Mouse (Mus musculus): ENCODE results near the gene Gpr157. TPM values are rescaled to one million over a fixed set of nuclear protein-coding genes. Genes with fewer than 3 reads are reported as not detected.

Gene Gpr157
- total RNA-seq, 2 experiments from 2014 or later: 1.1 to 1.4 TPM

DNA sequence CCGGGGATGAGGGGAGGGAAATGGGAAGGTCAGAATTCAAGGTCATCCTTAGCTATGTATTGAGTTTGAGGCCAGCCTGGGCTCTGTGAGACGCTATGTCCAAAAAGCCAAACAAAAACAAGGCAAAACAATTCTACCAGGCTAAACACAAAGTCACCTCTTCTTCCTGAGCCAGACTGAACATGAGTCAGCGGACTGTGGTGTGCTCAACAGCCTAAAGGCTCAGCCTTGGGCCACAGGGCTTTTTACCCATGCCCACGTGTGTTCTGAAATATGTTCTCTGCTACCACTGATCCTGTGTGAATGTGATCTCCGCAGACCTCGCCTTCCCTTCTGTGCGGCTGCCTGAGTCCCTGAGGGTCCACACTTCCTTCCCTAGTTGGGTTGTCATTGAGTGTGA, 31.0 kb upstream of the Gpr157 start:
- Histone ChIP-seq H3K27ac (no peak overlapping the region), H3K4me3 (no peak overlapping the region)
- DNase-seq (ENCODE audit: low spot score in 2 of 2): no peak
- TF ChIP-seq CTCF (conservative IDR thresholded peaks at IDR 0.05): no peak

DNA sequence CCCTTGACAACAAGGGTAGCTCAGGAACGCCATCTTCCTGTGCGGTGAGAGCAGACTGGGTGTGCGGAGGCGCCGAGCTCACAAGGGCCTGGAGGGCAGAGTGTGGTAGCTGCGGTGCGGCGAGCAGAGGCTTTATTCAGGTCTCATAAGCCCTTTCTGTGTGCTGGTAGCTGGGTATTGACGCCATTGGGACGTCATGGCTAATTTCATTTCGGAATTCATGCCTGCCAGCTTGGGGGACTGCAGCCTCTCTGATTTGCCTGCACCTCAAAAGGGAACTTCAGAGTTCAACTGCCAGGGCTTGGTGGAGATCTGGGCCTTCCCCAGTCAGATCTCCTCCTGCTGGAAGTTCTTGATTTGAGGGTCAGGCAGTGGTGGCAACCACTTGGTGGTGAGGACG, 29.4 kb upstream of the Gpr157 start:
- no peak for DNase-seq (ENCODE audit: low spot score in 2 of 2)
- TF ChIP-seq CTCF (conservative IDR thresholded peaks at IDR 0.05): no peak
- no peak overlapping the region for H3K27ac ChIP-seq
- no peak overlapping the region for H3K4me3 ChIP-seq

DNA sequence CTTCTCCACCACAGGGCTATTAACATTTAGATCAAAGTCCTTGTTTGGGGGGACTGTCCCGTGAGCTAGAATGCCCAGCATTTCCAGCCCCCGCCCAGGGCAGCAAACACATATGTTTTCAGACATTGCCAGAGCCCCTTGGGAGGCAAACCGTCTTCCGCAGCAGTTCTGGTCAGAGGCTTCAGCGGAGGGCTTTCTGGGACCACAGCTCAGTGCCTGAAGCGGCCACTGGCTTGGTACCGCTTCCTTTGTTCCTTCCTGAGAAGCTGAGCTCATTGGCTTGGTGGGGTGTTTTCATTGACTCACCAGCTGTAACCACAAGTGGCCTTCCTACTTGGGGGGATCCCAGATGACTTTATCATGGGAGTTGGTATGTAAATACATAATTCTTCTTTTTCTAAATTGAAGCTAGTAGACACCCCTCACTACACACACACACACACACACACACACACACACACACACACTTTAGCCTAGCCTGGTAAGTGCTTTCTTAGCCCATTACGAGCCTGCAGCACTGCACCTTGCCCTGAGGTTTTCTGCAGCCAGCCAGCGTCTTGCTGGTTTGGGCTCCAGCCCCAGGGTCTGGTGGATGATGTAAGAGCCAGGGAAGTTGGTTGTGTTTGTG, 27.2 kb upstream of the Gpr157 start:
- no peak for TF ChIP-seq CTCF (conservative IDR thresholded peaks at IDR 0.05)
- Histone ChIP-seq H3K27ac (no peak overlapping the region), H3K4me3 (no peak overlapping the region)
- no peak for DNase-seq (ENCODE audit: low spot score in 2 of 2)

DNA sequence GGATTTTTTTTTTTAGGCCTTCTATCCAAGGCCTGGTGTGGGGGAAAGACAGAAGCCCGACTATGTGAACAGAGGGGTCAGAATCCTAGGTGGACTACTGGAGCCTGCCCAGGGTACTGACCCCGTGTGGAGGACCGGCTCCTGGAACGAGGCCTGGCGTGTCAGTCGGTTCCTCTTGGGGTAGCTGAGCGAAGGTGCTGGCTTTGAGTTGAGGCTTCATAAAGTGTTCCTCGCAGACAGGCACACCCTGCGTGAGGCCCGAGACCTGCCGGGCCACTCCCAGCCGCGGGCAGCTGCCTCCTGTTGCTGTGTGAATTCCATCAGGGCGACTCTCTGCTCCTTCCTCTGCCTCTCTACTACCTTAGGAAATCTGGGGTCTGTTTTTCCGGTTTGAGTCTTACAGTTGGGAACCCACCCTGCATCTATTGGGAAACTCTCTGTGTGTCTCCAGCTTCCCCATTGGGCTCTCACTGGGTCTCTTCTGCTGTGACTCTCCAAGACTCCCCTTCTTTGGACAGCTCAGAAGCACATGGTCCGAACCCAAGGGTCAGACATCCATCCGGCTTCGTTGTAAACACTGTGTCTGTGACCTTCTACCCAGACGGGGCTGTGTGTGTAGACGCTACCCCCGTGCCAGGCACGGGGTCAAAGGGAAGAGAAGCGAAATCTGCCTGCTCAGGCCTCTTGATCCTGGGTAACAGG, 26.5 kb upstream of the Gpr157 start:
- Histone ChIP-seq H3K27ac (no peak overlapping the region), H3K4me3 (no peak overlapping the region)
- DNase-seq (ENCODE audit: low spot score in 2 of 2): no peak
- TF ChIP-seq CTCF (conservative IDR thresholded peaks at IDR 0.05): no peak

DNA sequence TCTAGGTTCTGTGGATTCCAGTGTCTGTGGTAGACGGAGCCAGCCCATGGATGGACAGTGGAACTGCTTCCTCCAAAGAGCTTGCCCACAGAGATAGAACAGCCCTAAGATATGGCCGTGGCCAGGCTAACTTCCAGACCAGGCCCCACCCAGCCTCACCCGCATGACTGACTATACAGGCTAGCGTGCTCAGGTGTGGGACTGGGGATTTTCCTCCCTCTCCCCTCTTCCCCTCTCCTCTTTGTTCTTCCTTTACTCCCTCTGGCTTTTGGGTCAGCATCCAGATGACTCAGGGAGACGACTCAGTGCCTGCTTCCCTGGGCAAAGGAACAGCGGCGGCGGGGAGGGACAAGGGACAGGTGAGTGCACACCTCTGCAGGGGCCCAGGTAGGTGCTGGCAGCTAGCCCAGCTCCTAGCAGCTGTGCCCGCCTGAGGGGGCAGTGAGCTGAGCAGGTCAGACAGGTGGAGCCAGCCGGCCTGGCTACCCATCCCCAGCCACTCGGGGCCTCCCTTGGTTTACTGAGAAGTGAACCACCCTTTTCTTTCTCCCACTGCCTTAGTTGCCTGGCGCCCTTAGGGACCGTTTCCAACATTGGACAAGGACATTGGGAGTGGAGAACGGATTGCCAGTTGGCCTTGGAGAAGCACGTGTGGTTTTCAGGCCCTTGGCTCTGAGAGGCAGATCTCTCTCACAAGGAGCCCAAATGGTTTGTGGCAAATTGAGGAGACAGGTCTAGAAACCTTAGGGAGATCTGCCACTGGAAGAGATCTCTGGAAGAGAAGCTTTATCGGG, 25.5 kb upstream of the Gpr157 start:
- no peak overlapping the region for H3K27ac ChIP-seq
- no peak for TF ChIP-seq CTCF (conservative IDR thresholded peaks at IDR 0.05)
- no peak overlapping the region for H3K4me3 ChIP-seq
- DNase-seq (ENCODE audit: low spot score in 2 of 2): no peak

DNA sequence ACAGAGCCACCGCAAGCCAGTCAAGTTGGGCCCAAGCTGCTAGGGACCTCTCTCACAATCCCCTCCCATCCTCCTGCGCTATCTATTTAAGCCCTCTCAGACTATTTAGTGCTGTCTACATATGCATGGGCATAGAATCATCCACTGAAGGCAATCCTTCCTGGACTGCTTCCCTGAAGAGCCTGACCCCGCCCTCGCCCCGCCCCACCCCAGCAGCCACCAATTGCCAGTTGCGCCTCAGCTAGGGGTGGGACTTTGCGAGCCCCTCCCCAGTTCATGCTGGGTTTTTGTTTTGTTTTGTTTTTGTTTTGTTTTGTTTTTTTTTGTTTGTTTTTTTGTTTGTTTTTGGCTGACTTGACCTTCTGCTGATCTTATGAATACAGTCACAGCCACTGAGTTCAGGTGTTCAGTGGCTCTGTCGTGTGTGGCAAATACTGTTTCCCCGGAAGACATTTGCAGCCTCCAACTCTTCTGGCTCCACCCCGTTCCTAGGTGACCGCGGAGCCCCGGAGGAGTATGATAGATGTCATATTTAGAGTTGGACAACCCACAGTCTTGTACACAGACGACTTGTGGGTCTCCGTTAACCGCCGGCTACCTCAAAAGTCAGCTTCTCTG, 20.4 kb upstream of the Gpr157 start:
- no peak for TF ChIP-seq CTCF (conservative IDR thresholded peaks at IDR 0.05)
- Histone ChIP-seq H3K27ac (no peak overlapping the region), H3K4me3 (no peak overlapping the region)
- no peak for DNase-seq (ENCODE audit: low spot score in 2 of 2)

DNA sequence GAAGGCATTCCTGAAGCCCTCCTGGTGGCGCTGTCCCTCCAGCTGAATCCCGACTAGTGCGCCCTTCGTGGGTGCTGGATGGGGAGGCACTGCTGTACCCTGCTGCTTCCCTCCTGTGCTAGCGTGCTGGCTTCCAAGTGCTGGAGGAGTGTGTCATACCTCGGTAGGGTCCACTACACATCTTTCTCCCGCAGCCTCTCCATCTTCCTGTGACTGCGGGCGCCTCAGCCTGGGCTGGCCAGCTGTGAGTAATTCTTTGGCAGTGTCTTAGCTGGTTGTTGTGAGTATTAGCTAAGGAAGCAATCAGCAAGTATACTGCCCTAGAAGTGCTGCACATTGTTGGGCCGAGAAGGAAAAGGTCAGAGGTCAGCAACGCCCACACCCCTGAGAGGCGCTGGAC, 18.9 kb upstream of the Gpr157 start:
- no peak for TF ChIP-seq CTCF (conservative IDR thresholded peaks at IDR 0.05)
- no peak for DNase-seq (ENCODE audit: low spot score in 2 of 2)
- no peak overlapping the region for H3K4me3 ChIP-seq

DNA sequence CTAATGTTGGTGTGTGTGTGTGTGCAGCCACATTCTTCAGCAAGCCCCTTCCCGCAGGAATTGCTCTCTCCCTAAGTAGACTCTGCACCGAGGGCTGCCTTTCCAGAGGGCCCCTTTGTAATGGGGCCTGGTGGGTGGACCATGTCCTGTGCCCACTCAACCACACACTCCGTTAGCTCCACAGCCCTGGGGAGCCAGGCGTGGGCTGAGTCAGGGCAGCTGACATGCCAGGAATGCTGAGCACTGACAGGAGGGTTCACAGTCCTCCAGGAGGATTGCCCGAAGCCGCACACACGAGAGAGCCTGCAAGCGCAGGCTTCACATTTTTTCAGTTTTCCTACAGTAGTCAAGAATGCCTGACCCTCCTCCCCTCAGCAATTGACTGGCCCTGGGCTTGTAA, 17.0 kb upstream of the Gpr157 start:
- TF ChIP-seq CTCF (conservative IDR thresholded peaks at IDR 0.05): no peak
- no peak overlapping the region for H3K27ac ChIP-seq
- no peak overlapping the region for H3K4me3 ChIP-seq
- no peak for DNase-seq (ENCODE audit: low spot score in 2 of 2)

More for the DNA sequence above, 18.9 kb upstream of the Gpr157 start:
- H3K27ac ChIP-seq: no peak overlapping the region

DNA sequence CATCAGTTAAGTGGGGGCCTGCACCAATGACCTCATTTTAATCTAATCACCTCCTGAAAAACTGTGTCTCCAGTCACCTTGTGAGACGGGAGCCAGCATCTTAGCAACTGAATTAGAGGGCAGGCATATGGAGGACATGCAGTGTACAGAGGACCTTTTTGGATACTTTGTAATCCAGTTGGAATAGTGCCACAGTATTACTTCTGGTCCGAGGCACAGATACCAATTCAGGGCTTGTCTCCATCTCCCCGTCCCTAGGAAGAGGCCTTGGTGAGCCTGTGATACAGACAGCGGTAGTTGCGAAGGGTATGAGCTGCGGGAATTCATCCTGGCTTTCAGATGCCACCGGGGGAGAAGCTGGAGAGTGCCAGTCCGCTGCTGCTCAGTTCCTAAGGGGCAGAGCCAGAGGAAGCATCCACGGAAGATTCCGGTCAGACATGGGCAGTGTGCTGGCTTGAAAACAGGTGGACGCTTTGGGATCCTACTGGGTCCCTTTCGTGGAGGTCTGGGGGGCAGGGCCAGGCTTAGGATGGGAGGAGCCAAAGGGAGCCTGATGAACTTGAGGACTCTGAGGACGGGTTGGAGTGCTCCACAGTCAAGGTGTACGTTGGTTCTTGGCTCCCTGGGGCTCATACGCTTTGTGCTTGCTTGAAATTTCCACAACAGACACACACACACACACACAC, 14.6 kb upstream of the Gpr157 start:
- no peak for TF ChIP-seq CTCF (conservative IDR thresholded peaks at IDR 0.05)
- no peak for DNase-seq (ENCODE audit: low spot score in 2 of 2)
- Histone ChIP-seq H3K4me3 (no peak overlapping the region), H3K27ac (no peak overlapping the region)

DNA sequence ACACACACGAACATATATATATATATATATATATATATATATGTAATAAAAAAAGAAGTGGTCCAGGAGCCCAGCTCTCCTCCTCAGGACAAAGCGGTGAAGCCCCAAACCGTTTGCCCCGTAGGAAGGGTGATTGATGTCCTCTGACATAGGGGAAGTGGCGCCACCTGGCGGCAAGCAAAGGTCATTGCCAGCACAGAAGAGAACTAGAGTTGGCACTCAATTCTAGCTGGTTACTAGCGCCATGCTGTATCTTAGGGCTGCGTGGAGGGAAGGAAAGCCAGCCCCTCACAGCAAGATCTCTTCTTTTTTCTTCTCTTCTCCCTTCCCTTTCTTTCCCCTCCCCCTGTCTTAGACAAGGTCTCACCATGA, 14.1 kb upstream of the Gpr157 start:
- peak; percentile 79 for TF ChIP-seq CTCF (conservative IDR thresholded peaks at IDR 0.05)
- DNase-seq (ENCODE audit: low spot score in 2 of 2): peak in 1 of 2 experiments; percentile 48
- no peak overlapping the region for H3K4me3 ChIP-seq
- no peak overlapping the region for H3K27ac ChIP-seq

DNA sequence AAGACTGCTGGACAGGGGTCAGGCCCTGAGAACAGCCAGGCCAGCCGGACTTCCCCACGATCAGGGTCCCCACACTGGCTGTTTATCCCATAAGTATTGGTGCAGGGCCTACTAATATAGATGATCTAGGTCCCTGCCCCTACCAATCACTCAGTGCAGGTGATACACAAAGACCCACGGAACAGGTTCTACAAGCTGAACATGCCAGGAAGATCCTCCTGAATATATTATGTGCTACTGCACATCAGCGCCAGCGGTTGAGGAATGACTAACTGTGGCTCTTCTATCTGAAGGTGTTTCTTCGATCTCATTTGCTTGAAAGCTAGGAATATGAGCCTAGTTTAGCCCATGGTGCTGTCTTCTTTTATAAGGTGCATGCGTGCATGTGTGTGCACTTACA, 11.8 kb upstream of the Gpr157 start:
- DNase-seq (ENCODE audit: low spot score in 2 of 2): no peak
- no peak for TF ChIP-seq CTCF (conservative IDR thresholded peaks at IDR 0.05)
- H3K4me3 ChIP-seq: no peak overlapping the region
- H3K27ac ChIP-seq: no peak overlapping the region

DNA sequence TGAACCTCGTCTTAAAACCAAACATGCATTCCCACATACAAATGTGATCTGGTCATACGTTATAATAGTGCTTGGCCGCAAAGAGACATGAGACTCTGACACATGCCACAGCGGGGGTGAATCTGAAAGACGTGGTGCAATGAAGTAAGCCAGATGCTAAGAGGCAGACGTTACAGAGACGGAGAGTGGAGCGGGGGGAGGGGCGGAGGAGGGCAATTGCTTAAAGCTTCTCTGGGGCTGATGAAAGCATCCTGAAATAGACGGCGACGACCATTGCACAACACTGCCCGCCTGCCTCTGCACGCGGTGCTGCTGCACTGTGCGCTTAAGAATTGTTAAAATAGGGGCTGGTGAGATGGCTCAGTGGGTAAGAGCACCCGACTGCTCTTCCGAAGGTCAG, 11.0 kb upstream of the Gpr157 start:
- TF ChIP-seq CTCF (conservative IDR thresholded peaks at IDR 0.05): no peak
- no peak overlapping the region for H3K4me3 ChIP-seq
- H3K27ac ChIP-seq: no peak overlapping the region
- no peak for DNase-seq (ENCODE audit: low spot score in 2 of 2)

DNA sequence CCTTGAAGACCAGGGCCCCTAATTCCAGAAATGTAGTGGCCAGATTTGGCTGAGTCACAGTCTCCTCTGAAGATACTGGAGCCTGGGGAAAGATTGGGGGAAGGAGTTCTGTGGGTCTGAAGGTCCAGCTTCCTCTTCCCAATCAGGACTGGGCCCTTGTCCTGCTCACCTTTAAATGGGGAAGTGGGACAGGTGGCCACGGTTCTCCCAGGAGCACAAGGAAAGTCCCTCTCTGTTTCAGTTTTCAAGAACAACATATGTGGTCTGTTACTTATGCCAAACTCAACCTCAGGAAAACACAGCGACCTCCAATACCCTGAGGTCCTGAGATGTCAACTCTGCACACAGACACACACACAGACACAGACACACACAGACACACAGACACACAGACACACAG, 8.5 kb upstream of the Gpr157 start:
- Histone ChIP-seq H3K4me3 (no peak overlapping the region), H3K27ac (no peak overlapping the region)
- no peak for DNase-seq (ENCODE audit: low spot score in 2 of 2)
- no peak for TF ChIP-seq CTCF (conservative IDR thresholded peaks at IDR 0.05)

All from layer of hippocampus, adult 2 months (tissue).